In the genomic region with DNA sequence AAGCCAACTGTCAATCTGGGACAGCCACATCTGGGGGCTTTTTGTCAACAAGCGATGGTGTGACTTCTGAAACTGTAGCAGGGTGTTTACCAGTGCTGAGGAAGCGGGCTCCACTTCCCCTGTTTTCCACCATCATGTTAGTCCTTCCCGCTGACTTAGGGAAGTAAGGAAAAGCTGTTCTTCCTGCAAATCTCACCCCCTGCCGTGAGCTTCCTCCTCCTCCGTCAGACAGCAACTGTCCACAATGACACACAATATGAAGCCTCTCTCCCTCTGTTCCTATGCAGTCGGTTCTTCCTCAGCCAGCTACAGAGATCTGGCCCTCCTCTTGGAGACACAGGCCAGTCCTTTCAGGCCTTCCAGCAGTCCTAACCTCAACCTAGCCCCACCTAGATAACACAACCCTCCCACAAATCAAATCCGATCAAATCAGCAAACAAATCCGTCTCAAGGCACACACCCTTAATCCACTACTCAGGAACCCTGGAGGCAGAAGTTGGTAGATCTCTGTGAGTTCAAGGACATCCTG, we compare ENCODE assay signal across 20 mouse cellular contexts. TPM values are rescaled to one million over a fixed set of nuclear protein-coding genes. Genes with fewer than 3 reads are reported as not detected.
DNase-seq lines count a peak whose midpoint lies in the region; ATAC-seq and TF ChIP-seq lines count a peak whose summit lies in the region.
"Had no signal": no experiment of that assay in that cellular context is flagged by ENCODE, and none has a peak within 500 bp of the region (broad histone marks: within the 10 kb centered on the region; RNA-seq: fewer than 3 reads in every experiment).

No protein-coding gene starts in this region.

- no peak for TF ChIP-seq POLR2A in bone marrow macrophage, adult 2 months (IDR thresholded peaks at IDR 0.05; ENCODE audit: borderline replicate concordance, low read depth, low read length)

- no peak for DNase-seq in kidney, adult 18-20 months
- DNase-seq in ES-CJ7 (ENCODE audit: low read depth, low spot score): peak; percentile 65
- DNase-seq in gastrocnemius, adult 8-10 months (ENCODE audit: low spot score in 2 of 2): no peak
- no peak for DNase-seq in frontal cortex, postnatal 25 days (ENCODE audit: low spot score in 2 of 2)
- DNase-seq: adrenal gland, postnatal 25 days; cerebellum, adult 2 months; gastrocnemius, postnatal 25 days; heart, postnatal 10 days; kidney, postnatal 36 days; layer of hippocampus, adult 9-11 months; right cerebral cortex, postnatal 25 days; thymus, postnatal 4 days had no signal

- ATAC-seq in kidney, embryonic 16.5 days (ENCODE audit: low FRiP score, low TSS enrichment): no peak
- peak; percentile 5; the same call in 1 of the 2 replicates for ATAC-seq in megakaryocyte progenitor cell, adult 5-6 weeks (replicated peaks; ENCODE audit: poor library complexity)
- ATAC-seq in neural tube, embryonic 15.5 days (ENCODE audit: low FRiP score): no peak
- ATAC-seq: midbrain, embryonic 16.5 days had no signal

- H3K27ac ChIP-seq in kidney, embryonic 16.5 days (ENCODE audit: low read length): peak overlapping the region; percentile 85
- H3K27ac ChIP-seq in bone marrow macrophage, adult 2 months (ENCODE audit: insufficient read depth, low read depth, low read length): peak overlapping the region; percentile 90
- no peak overlapping the region for H3K27ac ChIP-seq in neural tube, embryonic 15.5 days (replicated peaks)
- H3K27ac ChIP-seq: liver, embryonic 14.5 days had no signal

- 78% methylated on average over 8 of the region's 8 CpGs for WGBS in kidney, embryonic 16.5 days
- 85% methylated on average over 8 of the region's 8 CpGs for WGBS in neural tube, embryonic 15.5 days

- H3K36me3 ChIP-seq in kidney, embryonic 16.5 days (ENCODE audit: insufficient read depth, low read length): no peaks in the 10 kb centered on the region
- H3K36me3 ChIP-seq in neural tube, embryonic 15.5 days: no peaks in the 10 kb centered on the region
- H3K36me3 ChIP-seq: G1E had no signal

- H3K9me3 ChIP-seq in kidney, embryonic 16.5 days (ENCODE audit: low read length): no peaks in the 10 kb centered on the region
- H3K9me3 ChIP-seq in neural tube, embryonic 15.5 days (replicated peaks): no peaks in the 10 kb centered on the region

- no peak overlapping the region for H3K4me2 ChIP-seq in kidney, embryonic 16.5 days (replicated peaks; ENCODE audit: low read depth, low read length)
- H3K4me2 ChIP-seq in neural tube, embryonic 15.5 days: no peak overlapping the region

- H3K4me3 ChIP-seq in kidney, embryonic 16.5 days (ENCODE audit: low read length): no peak overlapping the region
- H3K4me3 ChIP-seq in bone marrow macrophage, adult 2 months (ENCODE audit: insufficient read depth, low read length): 0 out of 2 replicates have a peak overlapping the region, but pooled peaks have one; percentile 3
- no peak overlapping the region for H3K4me3 ChIP-seq in neural tube, embryonic 15.5 days (replicated peaks)
- H3K4me3 ChIP-seq: megakaryocyte, embryonic 14.5 days had no signal

- H3K9ac ChIP-seq in kidney, embryonic 16.5 days (replicated peaks; ENCODE audit: low read length): no peak overlapping the region
- H3K9ac ChIP-seq in neural tube, embryonic 15.5 days (replicated peaks): no peak overlapping the region
- H3K9ac ChIP-seq: liver, embryonic 14.5 days had no signal

- H3K4me1 ChIP-seq in kidney, embryonic 16.5 days (ENCODE audit: insufficient read depth, low read length): peaks cover 58% of the 10 kb centered on the region
- H3K4me1 ChIP-seq in bone marrow macrophage, adult 2 months (ENCODE audit: control insufficient read depth, insufficient read depth, low read length): peaks cover 64% of the 10 kb centered on the region
- H3K4me1 ChIP-seq in neural tube, embryonic 15.5 days: peaks cover 16% of the 10 kb centered on the region

- no peaks in the 10 kb centered on the region for H3K27me3 ChIP-seq in kidney, embryonic 16.5 days (ENCODE audit: insufficient read depth, low read length)
- peaks cover 7% of the 10 kb centered on the region; the same call in 1 of the 2 replicates for H3K27me3 ChIP-seq in neural tube, embryonic 15.5 days (replicated peaks)

- TF ChIP-seq CTCF in bone marrow macrophage, adult 2 months (IDR thresholded peaks at IDR 0.05; ENCODE audit: low read depth, low read length): no peak

RNA-seq across cellular contexts. Expression of a gene that starts 34.4 kb away (rescaled TPM):
- polyA plus RNA-seq in kidney, embryonic 16.5 days (2015; fragmentation: Nextera tagmentation; extraction: Ambion mirVana): 31.5 and 32.7 TPM in 2 replicates
- 82.5 and 102 TPM in 2 replicates for polyA plus RNA-seq in bone marrow macrophage, adult 2 months (2012; ENCODE audit: insufficient read depth, insufficient read length, missing spikeins)
- total RNA-seq in megakaryocyte progenitor cell, adult 5-6 weeks (2015): 20.8 and 27.0 TPM in 2 replicates
- total RNA-seq in megakaryocyte progenitor cell, adult 5-6 weeks (2017): 11.5 and 11.7 TPM in 2 replicates
- total RNA-seq in gastrocnemius, adult 8-10 months (2022): 1 to 10 TPM; 4.4 to 8.4 (median 6.1) TPM
- 7.6 and 11.1 TPM in 2 replicates for polyA plus RNA-seq in neural tube, embryonic 15.5 days (2015; fragmentation: Nextera tagmentation; extraction: Ambion mirVana)
- polyA plus RNA-seq: G1E had no signal
